Mouse (Mus musculus) liver, embryonic 14.5 days (tissue): ENCODE measurements around the gene Celf2.

Experiments used
- CTCF ChIP-seq: IDR thresholded peaks from 2 replicates; pipeline ENCODE4 v1.5.1; 2016; ENCODE audit warnings: antibody characterized with exemption, low read depth, control low read depth
- EP300 ChIP-seq: IDR thresholded peaks from 2 replicates; pipeline ENCODE4 v1.6.1; 2016; ENCODE audit warnings: antibody characterized with exemption, low read depth

- TF ChIP-seq CTCF = no peak
- no peak for TF ChIP-seq EP300
Observed at GRCm38 (mm10) chr2:7068281-7068680, 441.1 kb downstream of the Celf2 start.
